Mouse (Mus musculus): Measurements from ENCODE around the gene Pax8.

Pax8 gene

GRCm38 (mm10) chr2:24467156-24467555, 8.2 kb downstream of the Pax8 start:
- no peak for DNase-seq (ENCODE audit: low spot score in 2 of 2)

GRCm38 (mm10) chr2:24460808-24461127, 14.6 kb downstream of the Pax8 start:
- DNase-seq (ENCODE audit: low spot score in 2 of 2) = no peak

- no peak for DNase-seq (ENCODE audit: low spot score in 2 of 2)
Measured at GRCm38 (mm10) chr2:24460112-24460807, 15.1 kb downstream of the Pax8 start.

GRCm38 (mm10) chr2:24456841-24457240, 18.6 kb downstream of the Pax8 start:
- no peak for DNase-seq (ENCODE audit: low spot score in 2 of 2)

GRCm38 (mm10) chr2:24455057-24455855, 20.1 kb downstream of the Pax8 start:
- DNase-seq (ENCODE audit: low spot score in 2 of 2) = no peak

- DNase-seq (ENCODE audit: low spot score in 2 of 2) = no peak
Measured at GRCm38 (mm10) chr2:24454429-24455011, 20.9 kb downstream of the Pax8 start.

GRCm38 (mm10) chr2:24453206-24453605, 22.2 kb downstream of the Pax8 start:
- DNase-seq (ENCODE audit: low spot score in 2 of 2) = peak in 1 of 2 experiments; percentile 28

- no peak for DNase-seq (ENCODE audit: low spot score in 2 of 2)
Measured at GRCm38 (mm10) chr2:24449111-24449510, 26.3 kb downstream of the Pax8 start.

GRCm38 (mm10) chr2:24443256-24443790, 32.1 kb downstream of the Pax8 start:
- no peak for DNase-seq (ENCODE audit: low spot score in 2 of 2)

GRCm38 (mm10) chr2:24442303-24442925, 33.0 kb downstream of the Pax8 start:
- DNase-seq (ENCODE audit: low spot score in 2 of 2) = no peak

GRCm38 (mm10) chr2:24441899-24442298, 33.5 kb downstream of the Pax8 start:
- no peak for DNase-seq (ENCODE audit: low spot score in 2 of 2)

GRCm38 (mm10) chr2:24440056-24440455, 35.3 kb downstream of the Pax8 start:
- no peak for DNase-seq (ENCODE audit: low spot score in 2 of 2)

- DNase-seq (ENCODE audit: low spot score in 2 of 2) = no peak
Measured at GRCm38 (mm10) chr2:24435699-24436098, 39.7 kb downstream of the Pax8 start.

GRCm38 (mm10) chr2:24434670-24435069, 40.7 kb downstream of the Pax8 start:
- no peak for DNase-seq (ENCODE audit: low spot score in 2 of 2)

- DNase-seq (ENCODE audit: low spot score in 2 of 2) = no peak
Measured at GRCm38 (mm10) chr2:24429806-24430205, 45.6 kb downstream of the Pax8 start.

GRCm38 (mm10) chr2:24427866-24428675, 47.3 kb downstream of the Pax8 start:
- DNase-seq (ENCODE audit: low spot score in 2 of 2) = no peak

GRCm38 (mm10) chr2:24425630-24426029, 49.8 kb downstream of the Pax8 start:
- DNase-seq (ENCODE audit: low spot score in 2 of 2) = no peak

GRCm38 (mm10) chr2:24422815-24423214, 52.6 kb downstream of the Pax8 start:
- DNase-seq (ENCODE audit: low spot score in 2 of 2) = no peak

- DNase-seq (ENCODE audit: low spot score in 2 of 2) = no peak
Measured at GRCm38 (mm10) chr2:24421211-24421863, 54.1 kb downstream of the Pax8 start.

GRCm38 (mm10) chr2:24417564-24417963, 57.8 kb downstream of the Pax8 start:
- no peak for DNase-seq (ENCODE audit: low spot score in 2 of 2)

- no peak for DNase-seq (ENCODE audit: low spot score in 2 of 2)
Measured at GRCm38 (mm10) chr2:24417106-24417505, 58.3 kb downstream of the Pax8 start.
